Mouse (Mus musculus) C2C12 (cell line): ENCODE measurements at regions not wholly inside any gene's neighbourhood (a gene's known extent, or its start where the extent isn't known, plus 50 kb on each side); places are given as distances from the start of the nearest gene placed in this dataset.

ENCODE experiments used
- H3K27me3 ChIP-seq: one replicate; pipeline ENCODE4 v1.6.1; 2011; ENCODE audit not compliant: control insufficient read depth, insufficient read depth, insufficient read length
- H3K36me3 ChIP-seq: one replicate; pipeline ENCODE4 v1.6.1; 2011; ENCODE audit not compliant: control insufficient read depth, insufficient read depth
- H3K4me3 ChIP-seq: one replicate; pipeline ENCODE4 v1.5.1; 2011; ENCODE audit warnings: mild to moderate bottlenecking, control low read depth; ENCODE audit not compliant: poor library complexity, insufficient read depth, severe bottlenecking
- H3K79me2 ChIP-seq: one replicate; pipeline ENCODE4 v1.6.1; 2011; ENCODE audit not compliant: control insufficient read depth, insufficient read depth
- H3K79me3 ChIP-seq: one replicate; pipeline ENCODE4 v1.6.1; 2011; ENCODE audit warnings: low read depth, control low read depth
- H3ac ChIP-seq: one replicate; pipeline ENCODE3; 2011; ENCODE audit warnings: low read depth; ENCODE audit not compliant: control insufficient read depth, insufficient read length
- CEBPB ChIP-seq: IDR thresholded peaks from one replicate; pipeline ENCODE4 v1.6.1; 2011; ENCODE audit warnings: low read depth, mild to moderate bottlenecking, control low read depth, moderate library complexity
- CTCF ChIP-seq: IDR thresholded peaks from one replicate; pipeline ENCODE4 v1.5.1; 2011; ENCODE audit not compliant: control insufficient read depth, insufficient read depth, insufficient read length
- FOSL1 ChIP-seq: IDR thresholded peaks from one replicate; pipeline ENCODE4 v1.8.0; 2011; ENCODE audit warnings: mild to moderate bottlenecking, low read length; ENCODE audit not compliant: poor library complexity, insufficient read depth, severe bottlenecking
- MAX ChIP-seq: IDR thresholded peaks from one replicate; pipeline ENCODE4 v1.6.1; 2011; ENCODE audit warnings: mild to moderate bottlenecking, control low read depth
- MYOD1 ChIP-seq: IDR thresholded peaks from one replicate; pipeline ENCODE4 v1.6.1; 2011; ENCODE audit warnings: low read depth; ENCODE audit not compliant: control insufficient read depth, insufficient read length
- MYOG ChIP-seq: IDR thresholded peaks from one replicate; pipeline ENCODE4 v1.6.1; 2011; ENCODE audit not compliant: control insufficient read depth, insufficient read length; ENCODE audit errors: extremely low read depth
- USF1 ChIP-seq: IDR thresholded peaks from one replicate; pipeline ENCODE4 v1.6.1; 2011; ENCODE audit warnings: low read depth, mild to moderate bottlenecking, control low read depth, moderate library complexity

- H3K36me3 ChIP-seq: peaks cover 3% of the 10 kb centered on the region
These were observed 66.6 kb upstream of the Sertad2 start for GRCm38 (mm10) chr11:20476494-20476893.

GRCm38 (mm10) chr11:20477183-20478037, 65.6 kb upstream of the Sertad2 start:
- H3K27me3 ChIP-seq: no peaks in the 10 kb centered on the region
- peaks cover 3% of the 10 kb centered on the region for H3K36me3 ChIP-seq
- peak overlapping the region; percentile 3 for H3ac ChIP-seq
- no peak for TF ChIP-seq MYOD1
- no peak for TF ChIP-seq MYOG
- peak; percentile 95 for TF ChIP-seq USF1
- peak; percentile 70 for TF ChIP-seq FOSL1
- no peak for TF ChIP-seq CTCF
- TF ChIP-seq MAX: peak; percentile 96
- peak; percentile 14 for TF ChIP-seq CEBPB
- H3K4me3 ChIP-seq: peak overlapping the region; percentile 15
- H3K79me3 ChIP-seq: no peaks in the 10 kb centered on the region
- H3K79me2 ChIP-seq: no peaks in the 10 kb centered on the region

More at GRCm38 (mm10) chr11:20476494-20476893, 66.6 kb upstream of the Sertad2 start:
- H3ac ChIP-seq: no peak overlapping the region
- no peaks in the 10 kb centered on the region for H3K79me3 ChIP-seq
- no peaks in the 10 kb centered on the region for H3K27me3 ChIP-seq
- peak overlapping the region; percentile 15 for H3K4me3 ChIP-seq
- TF ChIP-seq CTCF: no peak
- no peak for TF ChIP-seq MYOD1
- no peak for TF ChIP-seq CEBPB
- no peak for TF ChIP-seq MYOG
- TF ChIP-seq USF1: no peak
- TF ChIP-seq MAX: no peak
- TF ChIP-seq FOSL1: no peak
- no peaks in the 10 kb centered on the region for H3K79me2 ChIP-seq

GRCm38 (mm10) chr11:20480632-20481031, 62.4 kb upstream of the Sertad2 start:
- H3ac ChIP-seq: no peak overlapping the region
- TF ChIP-seq MAX (no peak), CTCF (no peak), MYOG (no peak), FOSL1 (no peak), CEBPB (no peak), USF1 (no peak), MYOD1 (no peak)
- H3K79me2 ChIP-seq: no peaks in the 10 kb centered on the region
- H3K4me3 ChIP-seq: no peak overlapping the region
- H3K79me3 ChIP-seq: no peaks in the 10 kb centered on the region
- H3K36me3 ChIP-seq: peaks cover 3% of the 10 kb centered on the region
- H3K27me3 ChIP-seq: no peaks in the 10 kb centered on the region

- Histone ChIP-seq H3K27me3 (no peaks in the 10 kb centered on the region), H3K79me3 (no peaks in the 10 kb centered on the region), H3K4me3 (no peak overlapping the region), H3ac (no peak overlapping the region), H3K36me3 (no peaks in the 10 kb centered on the region), H3K79me2 (no peaks in the 10 kb centered on the region)
- no peak for TF ChIP-seq CTCF
- no peak for TF ChIP-seq MAX
- no peak for TF ChIP-seq MYOG
- TF ChIP-seq CEBPB: no peak
- TF ChIP-seq FOSL1: no peak
- no peak for TF ChIP-seq USF1
- no peak for TF ChIP-seq MYOD1
These were observed 57.7 kb upstream of the Sertad2 start for GRCm38 (mm10) chr11:20485371-20485770.
